Mouse (Mus musculus) frontal cortex, postnatal 14 days (tissue): ENCODE results near the gene Nckap5.
"Not testable (repeated sequence)": the region's sequence is repeated elsewhere in the genome, so short reads cannot be mapped to it uniquely, and the experiment has no call there.

Experiments
- DNase-seq, 2 experiments: peaks; one replicate each; pipeline ENCODE4 v3.0.0; 2022; ENCODE audit warnings: low spot score in 2 of 2

Gene Nckap5

GRCm38 (mm10) chr1:126830031-126830927 is at the start of gene Nckap5:
Nckap5 (minus strand) TSS chr1:126830799.
- peak; percentile 53 to 69 for DNase-seq

- no peak for DNase-seq
Measured at GRCm38 (mm10) chr1:126877495-126877894, 46.9 kb upstream of the Nckap5 start.

- no peak for DNase-seq
Measured at GRCm38 (mm10) chr1:126868372-126868771, 37.8 kb upstream of the Nckap5 start.

GRCm38 (mm10) chr1:126867912-126868311 is 37.3 kb upstream of the Nckap5 start:
- no peak for DNase-seq

- DNase-seq = peak; percentile 8 to 17
Measured at GRCm38 (mm10) chr1:126865591-126866086, 35.0 kb upstream of the Nckap5 start.

- no peak for DNase-seq
Measured at GRCm38 (mm10) chr1:126861816-126862215, 31.2 kb upstream of the Nckap5 start.

- no peak for DNase-seq
Measured at GRCm38 (mm10) chr1:126860537-126860936, 29.9 kb upstream of the Nckap5 start.

GRCm38 (mm10) chr1:126849481-126849880 is 18.9 kb upstream of the Nckap5 start:
- no peak for DNase-seq

GRCm38 (mm10) chr1:126846317-126846716 is 15.7 kb upstream of the Nckap5 start:
- DNase-seq = no peak

- no peak for DNase-seq
Measured at GRCm38 (mm10) chr1:126832885-126833284, 2.3 kb upstream of the Nckap5 start.

GRCm38 (mm10) chr1:126829031-126829430 is 1.6 kb downstream of the Nckap5 start:
- DNase-seq = no peak

GRCm38 (mm10) chr1:126824841-126825240 is 5.8 kb downstream of the Nckap5 start:
- no peak for DNase-seq

- DNase-seq = no peak
Measured at GRCm38 (mm10) chr1:126822246-126822645, 8.4 kb downstream of the Nckap5 start.

GRCm38 (mm10) chr1:126817381-126818034 is 13.1 kb downstream of the Nckap5 start:
- DNase-seq = no peak

- DNase-seq = no peak
Measured at GRCm38 (mm10) chr1:126806994-126807611, 23.5 kb downstream of the Nckap5 start.

- DNase-seq = no peak
Measured at GRCm38 (mm10) chr1:126806548-126806947, 24.1 kb downstream of the Nckap5 start.

- DNase-seq = no peak
Measured at GRCm38 (mm10) chr1:126802405-126802804, 28.2 kb downstream of the Nckap5 start.

- DNase-seq = no peak
Measured at GRCm38 (mm10) chr1:126801706-126802105, 28.9 kb downstream of the Nckap5 start.

GRCm38 (mm10) chr1:126799379-126799798 is 31.2 kb downstream of the Nckap5 start:
- DNase-seq = no peak

- not testable (repeated sequence) for DNase-seq
Measured at GRCm38 (mm10) chr1:126780354-126780941, 50.2 kb downstream of the Nckap5 start.

GRCm38 (mm10) chr1:126773947-126774346 is 56.7 kb downstream of the Nckap5 start:
- DNase-seq = not testable (repeated sequence)

- no peak for DNase-seq
Measured at GRCm38 (mm10) chr1:126766971-126767370, 63.6 kb downstream of the Nckap5 start.
